Mouse (Mus musculus) frontal cortex, postnatal 36 days (tissue): ENCODE measurements around the gene Gm13279.
"Not testable (repeated sequence)": the region's sequence is repeated elsewhere in the genome, so short reads cannot be mapped to it uniquely, and the experiment has no call there.

ENCODE experiments used
- DNase-seq, 2 experiments: peaks; one replicate each; pipeline ENCODE4 v3.0.0; 2022; ENCODE audit warnings: low spot score in 2 of 2

The Gm13279 gene

GRCm38 (mm10) chr4:88793936-88794675 lies 3.1 kb upstream of the Gm13279 start, which contains the start of gene Gm13275:
TSS of gene Gm13275 (plus strand) at chr4:88794487.
- DNase-seq: peak; percentile 68 to 78

- not testable (repeated sequence) for DNase-seq
Measured at GRCm38 (mm10) chr4:88799365-88799764, 2.2 kb downstream of the Gm13279 start, which contains the start of gene Gm13285. TSS of gene Gm13285 (plus strand) at chr4:88799665.

- not testable (repeated sequence) for DNase-seq
Measured at GRCm38 (mm10) chr4:88802954-88803353, 5.8 kb downstream of the Gm13279 start, which contains the start of gene Gm13287. TSS of gene Gm13287 (plus strand) at chr4:88803254.

GRCm38 (mm10) chr4:88805231-88805630 lies 8.0 kb downstream of the Gm13279 start, which contains the start of gene Gm13288:
TSS of gene Gm13288 (plus strand) at chr4:88805531.
- not testable (repeated sequence) for DNase-seq

GRCm38 (mm10) chr4:88805761-88806160 lies 8.6 kb downstream of the Gm13279 start:
- peak; percentile 1 to 2 for DNase-seq

- DNase-seq: no peak
Measured at GRCm38 (mm10) chr4:88815928-88816327, 18.7 kb downstream of the Gm13279 start, which contains the start of gene Ifna7. TSS of gene Ifna7 (plus strand) at chr4:88816228.

GRCm38 (mm10) chr4:88819659-88820058 lies 22.5 kb downstream of the Gm13279 start, which contains the start of gene Ifna11:
TSS of gene Ifna11 (plus strand) at chr4:88819959.
- no peak for DNase-seq

- peak in 1 of 2 experiments; percentile 11 for DNase-seq
Measured at GRCm38 (mm10) chr4:88822995-88823394, 25.8 kb downstream of the Gm13279 start.

GRCm38 (mm10) chr4:88827116-88827515 lies 29.9 kb downstream of the Gm13279 start, which contains the start of gene Ifna6:
TSS of gene Ifna6 (plus strand) at chr4:88827416.
- DNase-seq: not testable (repeated sequence)

GRCm38 (mm10) chr4:88830523-88830922 lies 33.3 kb downstream of the Gm13279 start:
- peak; percentile 31 to 38 for DNase-seq

GRCm38 (mm10) chr4:88835225-88835624 lies 38.0 kb downstream of the Gm13279 start, which contains the start of gene Ifna5:
TSS of gene Ifna5 (plus strand) at chr4:88835525.
- not testable (repeated sequence) for DNase-seq

GRCm38 (mm10) chr4:88838828-88839227 lies 41.6 kb downstream of the Gm13279 start:
- peak in 1 of 2 experiments; percentile 7 for DNase-seq

- no peak for DNase-seq
Measured at GRCm38 (mm10) chr4:88840058-88840457, 42.9 kb downstream of the Gm13279 start.

- DNase-seq: no peak
Measured at GRCm38 (mm10) chr4:88841438-88841911, 44.3 kb downstream of the Gm13279 start, which contains the start of gene Ifna4. TSS of gene Ifna4 (plus strand) at chr4:88841861.

GRCm38 (mm10) chr4:88845334-88845733 lies 48.1 kb downstream of the Gm13279 start:
- no peak for DNase-seq
